Mouse (Mus musculus) frontal cortex, adult (tissue): ENCODE data around the gene Syne1.

Experiments used
- ATAC-seq: cut with Nextera tagmentation; 2 replicates; pipeline ENCODE4 v1.9.2; 2017; ENCODE audit warnings: mild to moderate bottlenecking, moderate library complexity, mixed read lengths; ENCODE audit not compliant: low TSS enrichment

Syne1 gene

GRCm38 (mm10) chr10:5070941-5071231 lies 480.4 kb downstream of the Syne1 start:
- no peak for ATAC-seq

GRCm38 (mm10) chr10:5070168-5070940 lies 480.9 kb downstream of the Syne1 start:
- ATAC-seq, result no peak

- peak; percentile 78 for ATAC-seq
Observed at GRCm38 (mm10) chr10:5068676-5069265, 482.5 kb downstream of the Syne1 start, which contains the start of gene Gm10097. Gene Gm10097 (plus strand): TSS chr10:5069192.

GRCm38 (mm10) chr10:5067113-5067512 lies 484.2 kb downstream of the Syne1 start:
- ATAC-seq, result no peak

- ATAC-seq, result no peak
Observed at GRCm38 (mm10) chr10:5059983-5060382, 491.3 kb downstream of the Syne1 start.

- ATAC-seq, result no peak
Observed at GRCm38 (mm10) chr10:5058876-5059275, 492.4 kb downstream of the Syne1 start.

- peak; percentile 24; the same call in 1 of the 2 replicates for ATAC-seq
Observed at GRCm38 (mm10) chr10:5057661-5058060, 493.6 kb downstream of the Syne1 start.

- no peak for ATAC-seq
Observed at GRCm38 (mm10) chr10:5056940-5057339, 494.3 kb downstream of the Syne1 start.

- ATAC-seq, result no peak
Observed at GRCm38 (mm10) chr10:5056243-5056735, 495.0 kb downstream of the Syne1 start.

GRCm38 (mm10) chr10:5045671-5046070 lies 505.6 kb downstream of the Syne1 start:
- no peak for ATAC-seq

GRCm38 (mm10) chr10:5045213-5045612 lies 506.1 kb downstream of the Syne1 start:
- ATAC-seq, result 0 out of 2 replicates have a peak, but pooled peaks have one; percentile 12

- ATAC-seq, result no peak
Observed at GRCm38 (mm10) chr10:5044481-5044880, 506.8 kb downstream of the Syne1 start.

GRCm38 (mm10) chr10:5041254-5041653 lies 510.0 kb downstream of the Syne1 start:
- no peak for ATAC-seq

GRCm38 (mm10) chr10:5032192-5033048 lies 518.9 kb downstream of the Syne1 start:
- no peak for ATAC-seq

- no peak for ATAC-seq
Observed at GRCm38 (mm10) chr10:5029883-5030282, 521.4 kb downstream of the Syne1 start.

- ATAC-seq, result no peak
Observed at GRCm38 (mm10) chr10:5029161-5029560, 522.1 kb downstream of the Syne1 start.

GRCm38 (mm10) chr10:5028301-5028700 lies 523.0 kb downstream of the Syne1 start:
- no peak for ATAC-seq

- no peak for ATAC-seq
Observed at GRCm38 (mm10) chr10:5027208-5027607, 524.1 kb downstream of the Syne1 start.

GRCm38 (mm10) chr10:5025906-5026305 lies 525.4 kb downstream of the Syne1 start:
- no peak for ATAC-seq

GRCm38 (mm10) chr10:5017148-5017547 lies 534.1 kb downstream of the Syne1 start:
- no peak for ATAC-seq

- ATAC-seq, result no peak
Observed at GRCm38 (mm10) chr10:5014976-5015375, 536.3 kb downstream of the Syne1 start.

GRCm38 (mm10) chr10:5012004-5012403 lies 539.3 kb downstream of the Syne1 start:
- ATAC-seq, result no peak
